Mouse (Mus musculus) retina, postnatal 1 day (tissue): ENCODE measurements at regions not wholly inside any gene's neighbourhood (a gene's known extent, or its start where the extent isn't known, plus 50 kb on each side); places are given as distances from the start of the nearest gene placed in this dataset.

ENCODE experiments used
- DNase-seq: peaks from one replicate; pipeline ENCODE4 v3.0.0-alpha.2; 2012

DNA sequence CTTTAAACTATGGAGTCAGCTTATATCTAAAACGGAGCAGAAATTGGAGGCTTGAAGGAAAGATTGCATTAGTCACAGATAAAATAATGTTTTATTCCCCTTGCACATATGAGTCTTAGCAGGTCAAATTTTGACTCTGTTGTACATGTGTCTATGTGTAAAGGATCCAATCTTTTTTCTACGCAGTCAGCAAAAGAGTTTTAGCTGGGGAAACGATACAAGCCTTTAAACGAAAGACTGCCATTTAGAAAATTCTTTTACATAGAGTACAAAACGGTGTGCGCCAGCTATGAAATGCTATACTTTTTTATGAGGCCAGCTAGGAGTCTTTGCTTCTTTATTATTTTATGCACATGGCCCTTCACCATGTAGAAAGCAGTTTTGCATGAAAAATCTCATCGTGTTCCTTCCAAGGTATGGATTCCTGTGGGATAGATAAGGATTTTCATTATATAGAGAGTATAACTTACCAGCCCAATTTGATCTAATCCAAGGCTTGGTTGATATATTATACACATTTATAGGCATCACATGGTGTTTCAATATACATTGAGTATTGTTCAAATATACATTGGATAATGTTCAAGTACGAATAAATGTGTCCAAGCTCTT lies 116.0 kb upstream of the Thumpd2 start:
- no peak for DNase-seq

DNA sequence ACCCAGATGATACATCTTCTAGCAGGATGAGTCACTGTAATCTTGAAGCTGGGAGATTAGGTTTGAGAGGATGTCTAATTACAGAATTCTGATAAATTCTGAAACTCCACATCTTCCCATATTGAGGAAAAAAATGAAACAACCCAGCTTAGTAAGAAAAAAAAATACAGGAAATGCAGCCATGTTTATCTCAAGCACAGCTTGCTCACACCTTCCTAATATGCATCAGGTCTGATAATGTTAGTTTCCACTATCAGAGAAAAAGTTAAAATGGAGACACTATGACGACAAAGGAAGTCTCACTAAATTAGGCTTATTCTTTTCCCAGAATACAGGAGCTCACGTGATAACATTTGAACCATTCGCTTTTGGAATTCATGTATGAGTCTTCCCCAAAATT lies 111.4 kb upstream of the Thumpd2 start:
- no peak for DNase-seq

DNA sequence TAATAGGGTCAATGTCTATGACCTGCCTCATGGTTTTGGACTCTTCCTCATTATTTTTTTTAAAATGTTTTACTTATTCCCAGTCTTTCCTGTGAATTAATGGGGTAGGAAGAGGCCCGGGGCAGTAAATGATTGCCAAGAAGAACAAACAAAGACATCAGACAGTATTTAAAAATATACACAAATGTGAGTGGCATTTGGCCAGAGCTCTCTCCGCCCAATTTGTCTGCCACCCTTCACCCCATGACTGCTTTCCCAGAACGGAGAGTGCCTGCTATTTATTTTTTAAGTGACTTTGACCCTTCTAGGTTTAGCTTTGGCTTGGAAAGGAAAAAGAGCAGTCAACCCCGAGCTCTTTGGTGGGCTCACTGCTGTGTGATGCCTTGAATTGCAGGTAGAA lies 111.0 kb upstream of the Thumpd2 start:
- no peak for DNase-seq

DNA sequence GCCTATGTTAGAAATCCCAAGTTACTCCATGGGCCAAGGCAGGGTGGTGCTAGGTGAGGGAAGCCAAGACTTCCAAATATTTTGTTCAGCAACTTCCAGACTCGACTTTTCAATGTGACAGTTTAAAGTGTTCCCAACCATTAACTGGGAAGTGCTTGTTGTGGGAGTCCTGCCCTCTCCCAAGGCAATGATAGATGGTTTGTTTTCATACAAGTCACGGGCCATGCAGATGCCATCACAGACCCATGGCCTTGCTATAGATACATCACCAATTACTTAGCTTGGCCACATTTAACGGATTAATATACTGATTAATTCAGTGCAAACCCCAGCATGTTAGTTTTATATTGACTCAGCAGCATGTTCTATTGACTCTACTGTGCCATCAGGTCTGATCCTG lies 108.1 kb upstream of the Thumpd2 start:
- no peak for DNase-seq

DNA sequence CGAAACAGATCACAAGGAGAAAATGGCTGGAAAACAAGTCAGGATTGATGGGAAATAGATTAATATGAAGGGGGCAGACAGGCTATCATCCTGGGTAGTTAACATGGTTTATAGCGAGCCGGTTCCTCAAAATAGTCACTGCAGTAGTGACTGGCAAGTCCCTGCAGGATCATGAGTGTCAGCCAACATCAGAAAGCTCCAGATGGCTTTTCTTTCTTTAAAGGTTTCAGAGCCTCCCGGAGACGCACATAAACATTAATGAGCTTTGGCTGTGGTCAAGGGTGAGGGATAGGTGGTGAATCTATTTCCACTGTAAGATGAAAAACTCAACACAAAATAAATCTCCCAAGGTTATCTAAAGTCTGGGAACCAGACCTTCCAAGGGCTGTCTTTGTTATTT lies 104.2 kb upstream of the Thumpd2 start:
- no peak for DNase-seq

DNA sequence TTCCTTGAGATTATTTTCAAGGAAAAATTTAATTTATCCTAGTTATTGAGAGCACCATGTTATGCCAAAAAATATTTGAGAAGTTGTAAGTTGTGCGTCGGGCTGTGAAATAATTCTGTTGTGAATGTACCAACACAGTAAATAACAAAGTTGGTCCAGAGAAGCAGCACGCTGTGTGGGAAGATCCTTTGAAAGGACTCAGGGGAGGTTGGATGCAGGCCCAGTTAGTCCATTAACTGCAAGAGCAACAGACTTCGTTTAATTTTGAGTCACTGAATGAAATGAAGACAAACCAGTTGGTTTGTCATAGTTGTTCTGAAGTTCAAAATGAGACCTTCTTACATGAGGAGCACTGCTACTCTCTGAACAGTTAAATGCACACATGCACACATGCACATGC lies 85.8 kb upstream of the Thumpd2 start:
- DNase-seq: no peak

DNA sequence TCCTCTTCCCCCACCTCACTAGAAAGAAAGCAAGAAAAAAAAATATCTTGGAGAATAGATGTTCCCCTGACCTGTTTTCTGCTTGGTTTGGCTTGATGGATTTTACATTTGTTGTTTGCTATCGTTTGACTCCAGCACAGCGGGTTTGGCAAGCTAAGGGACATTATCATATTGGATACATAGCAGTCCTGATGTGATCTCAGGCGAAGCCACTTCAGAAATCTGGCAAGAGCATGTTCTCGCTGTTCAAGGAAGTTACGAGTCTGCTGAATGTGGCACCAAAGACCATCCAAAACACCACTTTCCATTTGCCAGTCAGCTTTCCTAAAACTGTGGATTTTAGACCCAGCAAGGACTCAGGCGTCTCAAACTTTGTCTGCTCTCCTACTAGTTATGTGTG lies 69.8 kb upstream of the Thumpd2 start:
- no peak for DNase-seq

DNA sequence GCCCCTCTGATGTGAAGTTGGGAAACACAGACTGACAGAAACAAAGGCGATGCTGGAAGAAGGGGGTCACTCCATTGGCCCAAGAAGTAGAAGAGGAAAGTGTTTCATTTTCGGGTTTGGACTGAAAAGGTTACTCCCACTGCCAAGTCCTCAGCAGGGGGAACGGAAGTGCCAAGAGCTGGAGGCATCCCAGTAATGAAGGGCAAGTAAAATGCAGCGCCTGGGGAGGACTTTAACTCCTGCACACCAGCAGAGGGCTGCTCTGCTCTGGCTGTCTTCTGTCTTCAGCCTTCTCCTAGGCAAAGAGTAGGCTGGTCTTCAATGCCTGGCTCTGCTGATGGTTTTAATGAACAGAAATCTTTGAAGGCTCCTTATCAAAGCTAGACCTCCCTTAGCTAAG lies 68.3 kb upstream of the Thumpd2 start:
- DNase-seq: no peak
